Mouse (Mus musculus): ENCODE measurements at regions not wholly inside any gene's neighbourhood (a gene's known extent, or its start where the extent isn't known, plus 50 kb on each side); places are given as distances from the start of the nearest gene placed in this dataset.

DNA sequence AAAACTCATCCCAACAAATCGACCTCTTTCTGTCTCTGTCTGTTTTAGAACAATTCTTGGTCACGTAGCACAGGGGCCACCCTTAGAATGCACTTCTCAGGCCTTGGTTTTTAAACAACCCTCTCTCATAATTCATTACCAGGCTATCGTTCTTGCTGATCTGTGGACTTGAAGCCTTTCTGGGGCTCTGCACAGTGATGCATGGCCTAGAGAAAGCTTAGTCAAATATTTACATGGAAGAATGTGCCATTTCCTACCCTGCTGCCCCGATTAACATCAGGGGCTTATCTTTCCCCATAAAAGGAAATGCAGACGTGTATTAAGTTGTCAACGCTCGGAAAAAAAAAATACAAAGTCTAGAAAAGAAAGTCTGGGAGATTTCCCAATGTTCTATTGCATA is 1448.0 kb downstream of the Gsdmc2 start:
- TF ChIP-seq CTCF (IDR thresholded peaks at IDR 0.05; ENCODE audit: extremely low read depth, insufficient read length, insufficient replicate concordance, low read depth, low read length) (no peak), POLR2A (IDR thresholded peaks at IDR 0.05; ENCODE audit: low read depth, low read length) (no peak)

All from small intestine, adult 2 months (tissue).